Mouse (Mus musculus): ENCODE measurements around the gene Mrpl30. TPM values are rescaled to one million over a fixed set of nuclear protein-coding genes. Genes with fewer than 3 reads are reported as not detected.

Gene Mrpl30
- polyA plus RNA-seq, 1 experiment from 2014 or later, result 217 TPM

- Histone ChIP-seq H3K4me1 (no peaks in the 10 kb centered on the region), H3K36me3 (peaks cover 24% of the 10 kb centered on the region), H3K27ac (no peak overlapping the region; the same call in 1 of the 2 replicates), H3K27me3 (replicated peaks) (peaks cover 3% of the 10 kb centered on the region; the same call in 1 of the 2 replicates), H3K9me3 (peaks cover 7% of the 10 kb centered on the region; the same call in 1 of the 2 replicates), H3K4me3 (peak overlapping the region; percentile 50), H3K9ac (peak overlapping the region; percentile 40), H3K4me2 (replicated peaks) (peak overlapping the region; percentile 73)
- peak; percentile 89 for ATAC-seq (ENCODE audit: low FRiP score, low read depth)
- 6% methylated on average over 33 of the region's 33 CpGs for WGBS
These were observed 17.9 kb upstream of the Mrpl30 start for GRCm38 (mm10) chr1:37872131-37873067.

- Histone ChIP-seq H3K9me3 (peaks cover 7% of the 10 kb centered on the region; the same call in 1 of the 2 replicates), H3K4me2 (replicated peaks) (0 out of 2 replicates have a peak overlapping the region, but pooled peaks have one; percentile 73), H3K4me1 (no peaks in the 10 kb centered on the region), H3K9ac (no peak overlapping the region), H3K36me3 (peaks cover 32% of the 10 kb centered on the region), H3K27me3 (replicated peaks) (peaks cover 3% of the 10 kb centered on the region; the same call in 1 of the 2 replicates), H3K4me3 (no peak overlapping the region), H3K27ac (no peak overlapping the region)
- WGBS, result 97% methylated on average over 4 of the region's 4 CpGs
- no peak for ATAC-seq (ENCODE audit: low FRiP score, low read depth)
These were observed 17.1 kb upstream of the Mrpl30 start for GRCm38 (mm10) chr1:37873157-37873556.

- Histone ChIP-seq H3K27ac (no peak overlapping the region), H3K4me1 (no peaks in the 10 kb centered on the region), H3K9ac (no peak overlapping the region), H3K4me2 (replicated peaks) (no peak overlapping the region), H3K9me3 (peaks cover 7% of the 10 kb centered on the region; the same call in 1 of the 2 replicates), H3K27me3 (replicated peaks) (no peaks in the 10 kb centered on the region), H3K36me3 (peaks cover 56% of the 10 kb centered on the region), H3K4me3 (no peak overlapping the region)
- WGBS, result 95% methylated on average over 13 of the region's 13 CpGs
- ATAC-seq (ENCODE audit: low FRiP score, low read depth), result no peak
These were observed 12.4 kb upstream of the Mrpl30 start for GRCm38 (mm10) chr1:37877736-37878460.

- WGBS, result 85% methylated on average over 4 of the region's 4 CpGs
- H3K4me2 ChIP-seq (replicated peaks), result no peak overlapping the region
- H3K9me3 ChIP-seq, result no peaks in the 10 kb centered on the region
- no peak overlapping the region for H3K9ac ChIP-seq
- H3K36me3 ChIP-seq, result peaks cover 36% of the 10 kb centered on the region
- ATAC-seq (ENCODE audit: low FRiP score, low read depth), result no peak
- no peaks in the 10 kb centered on the region for H3K27me3 ChIP-seq (replicated peaks)
- H3K4me3 ChIP-seq, result no peak overlapping the region
- H3K4me1 ChIP-seq, result no peaks in the 10 kb centered on the region
- H3K27ac ChIP-seq, result no peak overlapping the region
These were observed 6.9 kb upstream of the Mrpl30 start for GRCm38 (mm10) chr1:37883411-37883810.

- no peaks in the 10 kb centered on the region for H3K27me3 ChIP-seq (replicated peaks)
- H3K9me3 ChIP-seq, result no peaks in the 10 kb centered on the region
- peaks cover 4% of the 10 kb centered on the region for H3K4me1 ChIP-seq
- no peak overlapping the region for H3K4me3 ChIP-seq
- H3K9ac ChIP-seq, result no peak overlapping the region
- WGBS, result 84% methylated on average over 4 of the region's 4 CpGs
- no peak overlapping the region for H3K4me2 ChIP-seq (replicated peaks)
- peaks cover 26% of the 10 kb centered on the region; the same call in 1 of the 2 replicates for H3K36me3 ChIP-seq
- no peak for ATAC-seq (ENCODE audit: low FRiP score, low read depth)
- no peak overlapping the region for H3K27ac ChIP-seq
These were observed 5.8 kb upstream of the Mrpl30 start for GRCm38 (mm10) chr1:37884451-37884850.

- H3K27ac ChIP-seq, result no peak overlapping the region
- no peak for ATAC-seq (ENCODE audit: low FRiP score, low read depth)
- no peaks in the 10 kb centered on the region for H3K27me3 ChIP-seq (replicated peaks)
- H3K9ac ChIP-seq, result no peak overlapping the region
- peaks cover 10% of the 10 kb centered on the region; the same call in 1 of the 2 replicates for H3K36me3 ChIP-seq
- 85% methylated on average over 7 of the region's 7 CpGs for WGBS
- H3K9me3 ChIP-seq, result no peaks in the 10 kb centered on the region
- H3K4me1 ChIP-seq, result peaks cover 16% of the 10 kb centered on the region
- peak overlapping the region; percentile 74 for H3K4me2 ChIP-seq (replicated peaks)
- H3K4me3 ChIP-seq, result peak overlapping the region; percentile 69
These were observed 1.1 kb upstream of the Mrpl30 start for GRCm38 (mm10) chr1:37889206-37889605.

- Histone ChIP-seq H3K4me3 (0 out of 2 replicates have a peak overlapping the region, but pooled peaks have one; percentile 69), H3K27ac (no peak overlapping the region), H3K4me1 (peaks cover 16% of the 10 kb centered on the region), H3K9ac (no peak overlapping the region), H3K9me3 (no peaks in the 10 kb centered on the region), H3K4me2 (replicated peaks) (peak overlapping the region; percentile 74), H3K36me3 (peaks cover 22% of the 10 kb centered on the region), H3K27me3 (replicated peaks) (no peaks in the 10 kb centered on the region)
- ATAC-seq (ENCODE audit: low FRiP score, low read depth), result no peak
- 88% methylated on average over 3 of the region's 3 CpGs for WGBS
These were observed 1.1 kb downstream of the Mrpl30 start for GRCm38 (mm10) chr1:37891400-37891799.

- H3K4me3 ChIP-seq, result no peak overlapping the region
- peaks cover 44% of the 10 kb centered on the region for H3K36me3 ChIP-seq
- no peak overlapping the region for H3K4me2 ChIP-seq (replicated peaks)
- no peaks in the 10 kb centered on the region for H3K9me3 ChIP-seq
- no peak for ATAC-seq (ENCODE audit: low FRiP score, low read depth)
- H3K27ac ChIP-seq, result no peak overlapping the region
- H3K4me1 ChIP-seq, result peaks cover 11% of the 10 kb centered on the region
- no peaks in the 10 kb centered on the region for H3K27me3 ChIP-seq (replicated peaks)
- H3K9ac ChIP-seq, result no peak overlapping the region
These were observed 4.3 kb downstream of the Mrpl30 start for GRCm38 (mm10) chr1:37894606-37895005.

GRCm38 (mm10) chr1:37899816-37900215 lies 9.5 kb downstream of the Mrpl30 start:
- Histone ChIP-seq H3K4me2 (replicated peaks) (no peak overlapping the region), H3K27me3 (replicated peaks) (no peaks in the 10 kb centered on the region), H3K4me1 (no peaks in the 10 kb centered on the region), H3K9ac (no peak overlapping the region), H3K4me3 (no peak overlapping the region), H3K36me3 (peaks cover 39% of the 10 kb centered on the region), H3K27ac (no peak overlapping the region), H3K9me3 (no peaks in the 10 kb centered on the region)
- 85% methylated on average over 4 of the region's 4 CpGs for WGBS
- ATAC-seq (ENCODE audit: low FRiP score, low read depth), result no peak

- H3K27ac ChIP-seq, result no peak overlapping the region
- 58% methylated on average over 6 of the region's 6 CpGs for WGBS
These were observed 10.0 kb downstream of the Mrpl30 start for GRCm38 (mm10) chr1:37900288-37900687.

GRCm38 (mm10) chr1:37903178-37903577 lies 12.9 kb downstream of the Mrpl30 start:
- peaks cover 14% of the 10 kb centered on the region for H3K36me3 ChIP-seq
- no peaks in the 10 kb centered on the region for H3K4me1 ChIP-seq
- no peak overlapping the region for H3K4me2 ChIP-seq (replicated peaks)
- no peak overlapping the region for H3K9ac ChIP-seq
- H3K27me3 ChIP-seq (replicated peaks), result no peaks in the 10 kb centered on the region
- no peak for ATAC-seq (ENCODE audit: low FRiP score, low read depth)
- WGBS, result 37% methylated on average over 6 of the region's 6 CpGs
- no peaks in the 10 kb centered on the region for H3K9me3 ChIP-seq
- H3K4me3 ChIP-seq, result no peak overlapping the region
- H3K27ac ChIP-seq, result no peak overlapping the region

More at GRCm38 (mm10) chr1:37900288-37900687, 10.0 kb downstream of the Mrpl30 start:
- no peak overlapping the region for H3K4me3 ChIP-seq
- peaks cover 35% of the 10 kb centered on the region for H3K36me3 ChIP-seq
- H3K9me3 ChIP-seq, result no peaks in the 10 kb centered on the region
- no peaks in the 10 kb centered on the region for H3K27me3 ChIP-seq (replicated peaks)
- no peaks in the 10 kb centered on the region for H3K4me1 ChIP-seq
- H3K9ac ChIP-seq, result no peak overlapping the region
- no peak overlapping the region for H3K4me2 ChIP-seq (replicated peaks)
- no peak for ATAC-seq (ENCODE audit: low FRiP score, low read depth)

- WGBS, result 78% methylated on average over 2 of the region's 2 CpGs
- Histone ChIP-seq H3K4me3 (no peak overlapping the region), H3K4me2 (replicated peaks) (no peak overlapping the region), H3K36me3 (no peaks in the 10 kb centered on the region), H3K4me1 (no peaks in the 10 kb centered on the region), H3K27ac (no peak overlapping the region), H3K9ac (no peak overlapping the region), H3K27me3 (replicated peaks) (no peaks in the 10 kb centered on the region), H3K9me3 (no peaks in the 10 kb centered on the region)
- no peak for ATAC-seq (ENCODE audit: low FRiP score, low read depth)
These were observed 22.5 kb downstream of the Mrpl30 start for GRCm38 (mm10) chr1:37912751-37913150.
